Mouse (Mus musculus) right cerebral cortex, postnatal 14 days (tissue): ENCODE results near the gene Prkar2a.

Source experiments
- DNase-seq: peaks from one replicate; pipeline ENCODE4 v3.0.0; 2022

Gene Prkar2a

DNA sequence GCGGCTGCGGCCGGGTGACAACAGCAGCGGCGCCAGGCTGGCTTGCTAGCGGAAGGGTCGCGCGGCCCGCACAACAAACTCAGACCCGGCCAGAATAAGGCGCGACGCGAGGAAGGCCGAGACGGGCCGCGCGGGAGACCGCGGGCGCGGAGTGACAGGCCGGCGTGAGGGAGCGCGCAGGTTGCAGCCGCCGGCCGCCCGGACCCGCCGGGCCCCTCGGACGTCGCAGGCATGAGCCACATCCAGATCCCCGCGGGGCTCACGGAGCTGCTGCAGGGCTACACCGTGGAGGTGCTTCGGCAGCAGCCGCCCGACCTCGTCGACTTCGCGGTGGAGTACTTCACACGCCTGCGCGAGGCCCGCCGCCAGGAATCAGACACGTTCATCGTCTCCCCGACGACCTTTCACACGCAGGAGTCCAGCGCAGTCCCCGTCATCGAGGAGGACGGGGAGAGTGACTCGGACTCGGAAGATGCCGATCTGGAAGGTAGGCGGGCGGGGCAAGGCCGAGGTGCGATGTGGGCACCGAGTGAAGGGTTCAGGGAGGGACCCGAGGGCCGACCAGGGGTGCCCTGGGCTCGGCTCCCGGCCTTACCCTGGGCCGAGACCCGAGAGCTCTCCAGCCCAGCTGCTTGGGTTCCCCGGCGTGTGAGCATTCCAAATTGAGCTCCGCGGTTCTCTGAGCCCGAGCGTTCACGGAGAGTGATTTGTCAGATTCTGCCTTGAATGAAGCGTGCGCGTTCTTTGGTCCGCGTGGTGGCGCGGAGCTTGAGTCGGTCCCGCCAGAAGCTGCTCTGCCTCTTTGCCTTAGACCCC is 3.3 kb downstream of the Prkar2a start:
- peak; percentile 69 for DNase-seq

DNA sequence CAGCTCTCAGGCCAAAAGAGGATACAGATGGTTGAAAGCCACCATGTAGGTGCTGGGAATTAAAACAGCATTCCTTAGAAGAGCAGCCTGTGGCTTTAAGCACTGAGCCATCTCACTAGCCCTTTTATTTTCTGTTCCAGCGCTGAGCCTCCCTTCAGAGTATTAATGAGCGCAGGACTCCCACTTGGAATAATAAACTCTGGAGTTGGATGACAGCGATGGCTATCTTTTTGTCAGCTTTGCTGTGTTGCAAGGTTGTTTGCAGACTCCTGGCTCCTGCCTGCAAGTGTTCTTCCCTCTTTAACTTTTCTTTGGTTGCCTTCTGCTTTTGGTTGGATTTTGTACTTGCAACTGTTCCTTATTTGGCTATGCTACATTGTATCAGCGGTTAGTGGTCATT is 4.8 kb downstream of the Prkar2a start:
- DNase-seq, result no peak

DNA sequence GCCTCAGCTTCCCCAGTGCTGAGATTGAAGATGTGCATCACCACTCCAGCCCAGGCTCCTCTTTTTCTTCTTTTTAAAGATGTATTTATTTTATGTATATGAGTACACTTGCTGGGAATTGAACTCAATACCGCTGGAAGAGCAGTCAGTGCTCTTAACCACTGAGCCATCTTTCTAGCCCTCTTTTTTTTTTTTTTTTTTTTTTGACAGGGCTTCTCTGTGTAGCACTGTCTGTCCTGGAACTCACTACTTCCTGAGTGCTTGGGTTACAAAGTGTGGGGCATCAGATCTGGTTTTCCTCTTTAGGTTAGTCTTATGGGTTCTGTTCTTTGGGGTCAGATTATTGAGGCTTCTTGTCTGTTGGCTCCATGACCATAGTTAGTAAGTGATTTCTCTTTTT is 5.4 kb downstream of the Prkar2a start:
- no peak for DNase-seq

DNA sequence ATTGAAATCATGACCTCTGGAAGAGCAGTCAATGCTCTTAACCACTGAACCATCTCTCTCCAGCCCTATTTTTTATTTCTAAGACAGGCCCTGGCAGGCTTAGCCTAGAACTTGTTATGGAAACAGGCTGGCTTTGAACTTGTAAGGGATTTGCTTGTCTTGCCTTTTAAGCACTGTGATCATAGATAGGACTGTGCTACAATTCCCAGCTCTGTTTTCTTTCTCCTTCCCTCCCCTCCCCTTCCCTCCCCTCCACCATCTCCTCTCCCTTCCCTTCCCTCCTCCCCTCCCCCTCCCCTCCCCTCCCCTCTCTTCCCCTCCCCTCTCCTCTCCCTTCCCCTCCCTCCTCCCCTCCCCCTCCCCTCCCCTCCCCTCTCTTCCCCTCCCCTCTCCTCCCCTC is 13.4 kb downstream of the Prkar2a start:
- DNase-seq, result no peak

DNA sequence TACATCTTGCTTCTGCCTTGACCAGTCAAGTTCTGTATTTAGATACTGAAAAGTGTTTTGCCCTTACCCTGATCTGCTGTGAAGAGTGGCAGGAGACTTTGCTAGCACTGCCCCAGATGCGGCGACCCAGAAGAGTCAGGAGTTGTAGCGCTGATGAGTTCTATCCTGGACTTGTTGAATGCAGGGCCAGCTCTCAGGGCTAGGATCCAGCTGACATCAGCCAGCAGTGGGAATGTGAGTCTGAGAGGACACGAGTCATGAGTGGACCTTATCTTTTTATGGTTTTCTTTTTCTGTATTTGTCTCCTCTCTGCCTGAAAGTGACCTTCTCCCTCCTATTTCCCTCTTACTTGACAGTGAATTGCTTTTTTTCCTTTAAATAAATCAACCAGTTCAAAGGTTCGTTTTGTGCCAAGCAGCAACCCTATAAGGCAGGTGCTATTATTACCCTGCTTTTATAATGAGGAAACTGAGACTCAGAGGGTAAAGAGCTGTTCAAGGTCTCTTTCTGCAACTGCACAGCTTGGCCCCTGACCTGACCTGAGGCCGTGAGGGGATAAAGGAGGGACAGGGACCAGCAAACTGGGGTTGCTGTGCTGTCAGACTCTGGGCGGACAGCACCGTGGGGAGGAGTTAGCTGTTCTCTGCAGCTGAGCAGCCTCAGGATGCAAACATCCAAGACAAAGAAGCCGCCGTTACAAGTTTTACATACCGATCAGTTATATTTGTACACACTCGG is 14.4 kb downstream of the Prkar2a start:
- DNase-seq, result no peak

DNA sequence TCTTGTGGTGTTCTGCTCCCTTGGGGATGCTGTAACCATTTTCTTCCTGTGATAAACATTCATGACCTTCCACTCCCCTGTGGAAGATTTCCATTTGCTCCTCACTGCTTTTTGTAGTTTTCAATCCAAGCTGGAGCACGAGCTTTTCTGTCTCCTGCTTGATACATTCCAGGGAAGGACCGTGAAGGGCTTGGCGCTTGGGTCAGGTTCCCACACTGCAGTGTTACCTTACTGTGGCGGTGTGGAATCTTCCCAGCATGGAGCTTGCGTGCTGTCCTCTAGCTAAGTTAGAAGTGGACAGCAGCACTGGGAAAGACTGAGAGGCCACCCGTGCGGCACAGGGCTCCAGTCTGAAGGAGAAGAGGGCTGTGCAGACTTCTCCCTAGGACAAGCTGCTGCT is 15.5 kb downstream of the Prkar2a start:
- no peak for DNase-seq

DNA sequence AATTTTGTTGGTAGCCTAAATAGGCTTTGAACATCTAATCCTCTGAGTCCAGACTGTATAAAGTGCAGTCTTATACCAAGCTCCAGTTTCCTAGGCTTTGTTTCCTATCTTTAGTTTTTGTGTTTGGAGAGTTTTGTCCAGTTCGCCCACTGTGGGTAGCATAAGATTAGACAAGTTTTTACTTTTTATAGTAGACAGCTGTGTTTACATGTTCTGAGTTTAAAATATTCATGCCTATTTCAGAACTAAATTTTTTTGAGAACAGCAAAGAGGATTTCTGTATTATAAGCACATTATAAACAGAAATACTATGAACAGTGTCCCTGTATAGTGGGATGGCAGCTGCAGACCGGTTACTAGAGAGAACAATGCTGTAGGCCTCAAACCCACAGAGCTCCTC is 18.1 kb downstream of the Prkar2a start:
- DNase-seq, result no peak

DNA sequence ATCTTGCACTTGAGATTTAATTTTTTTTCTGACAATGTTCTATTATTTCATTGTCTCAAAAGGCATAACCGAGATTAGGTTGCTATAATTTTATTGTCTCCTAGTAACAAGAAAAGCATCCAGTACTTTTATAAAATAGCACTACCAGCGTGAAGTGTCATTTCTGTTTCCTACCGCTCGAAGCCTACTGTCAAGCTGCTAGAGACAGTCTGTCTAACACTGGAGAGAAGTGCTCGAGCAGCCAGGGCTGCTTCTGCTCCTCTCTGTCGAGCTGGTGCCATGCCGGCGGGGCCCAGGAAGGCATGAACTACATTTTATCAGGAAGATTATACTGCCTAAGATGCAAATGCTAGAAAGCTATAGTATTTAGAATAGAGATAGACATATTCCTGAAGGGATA is 19.7 kb downstream of the Prkar2a start:
- no peak for DNase-seq

DNA sequence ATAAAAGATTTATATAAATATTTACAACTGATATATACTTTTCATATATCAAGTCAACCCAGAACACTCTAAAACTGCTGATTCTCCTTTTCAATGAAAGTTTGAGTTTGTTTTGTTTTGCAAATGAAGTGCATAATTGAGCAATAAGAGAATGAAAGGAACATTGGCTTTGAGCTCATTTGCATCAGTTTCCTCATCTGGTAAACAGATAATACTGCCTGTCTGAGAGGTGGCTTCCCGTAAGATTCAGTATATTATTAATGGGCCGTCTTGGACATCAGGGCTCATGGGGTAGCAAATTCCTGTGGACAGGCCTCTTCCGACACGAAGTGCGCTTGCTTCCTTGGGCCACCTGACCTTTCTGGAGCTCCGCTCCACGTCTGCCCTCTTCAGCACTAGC is 21.7 kb downstream of the Prkar2a start:
- DNase-seq, result no peak

DNA sequence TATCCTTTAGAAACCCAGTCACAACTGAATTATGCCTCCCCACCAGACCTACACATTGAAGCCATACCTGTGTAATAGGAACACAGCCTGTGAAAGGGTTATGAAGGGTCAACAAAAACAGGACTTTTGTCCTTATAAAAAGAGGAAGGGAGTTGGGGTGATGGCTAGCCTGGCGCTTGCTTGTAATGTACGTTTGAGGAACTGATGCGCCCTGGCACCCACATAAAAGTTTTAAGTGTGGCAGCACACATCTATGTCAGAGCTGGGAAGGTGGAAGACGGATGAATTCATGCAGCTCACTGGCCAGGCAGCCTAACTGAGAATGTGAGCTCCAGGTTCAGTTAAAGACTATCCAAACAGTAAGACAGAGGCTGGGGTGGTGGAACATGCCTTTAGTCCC is 27.1 kb downstream of the Prkar2a start:
- no peak for DNase-seq

DNA sequence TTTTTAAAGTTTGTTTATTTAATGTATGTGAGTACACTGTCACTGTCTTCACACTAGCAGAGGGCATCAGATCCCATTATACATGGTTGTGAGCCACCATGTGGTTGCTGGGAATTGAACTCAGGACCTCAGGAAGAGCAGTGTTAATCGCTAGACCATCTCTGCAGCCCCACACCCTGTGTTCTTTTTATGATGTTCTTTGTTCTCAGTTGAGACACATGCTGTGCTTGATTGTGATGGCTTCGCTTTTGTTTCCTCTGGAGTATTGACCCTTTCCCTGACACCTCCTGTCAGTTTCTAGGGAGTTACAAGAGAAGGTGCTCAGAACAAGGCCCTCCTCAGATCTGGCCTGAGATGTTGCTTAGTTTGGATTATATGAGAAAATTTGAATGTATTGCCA is 34.6 kb downstream of the Prkar2a start:
- DNase-seq, result no peak

DNA sequence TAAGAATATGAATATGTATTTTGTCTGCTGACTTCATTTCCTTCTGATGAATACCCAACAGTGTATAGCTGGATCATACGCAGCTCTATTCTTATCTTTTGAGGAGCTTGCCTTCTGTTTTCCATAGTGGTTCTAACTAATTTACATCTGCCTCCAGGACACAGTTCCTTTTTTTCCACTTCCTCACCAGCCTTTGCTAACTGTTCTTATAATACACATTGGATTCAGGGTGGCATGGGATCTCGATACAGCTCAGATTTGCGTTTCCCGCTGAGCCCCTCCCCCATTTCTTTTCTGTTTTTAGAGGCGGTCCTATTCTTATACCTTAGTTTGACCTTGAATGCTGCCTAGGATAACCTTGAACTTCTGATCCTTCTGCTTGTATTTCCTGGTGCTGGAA is 37.0 kb downstream of the Prkar2a start:
- no peak for DNase-seq

DNA sequence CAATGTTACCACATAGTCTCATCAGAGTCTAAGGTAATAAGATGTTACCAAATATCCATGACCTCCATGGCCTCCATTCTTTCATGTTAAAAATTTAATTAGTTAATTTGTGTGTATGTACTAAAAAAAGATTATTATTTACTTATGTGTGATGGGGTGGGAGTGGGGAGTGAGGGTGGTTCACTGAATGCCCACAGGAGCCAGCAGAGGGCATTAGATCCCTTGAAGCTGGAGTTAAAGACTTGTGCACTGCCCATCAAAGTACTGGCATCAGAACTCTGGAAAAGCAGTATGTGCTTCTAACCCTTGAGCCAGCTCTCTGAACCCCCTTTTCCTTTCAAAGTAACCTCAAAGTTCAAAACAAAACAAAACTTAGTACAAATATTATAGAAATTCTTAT is 39.9 kb downstream of the Prkar2a start:
- no peak for DNase-seq

DNA sequence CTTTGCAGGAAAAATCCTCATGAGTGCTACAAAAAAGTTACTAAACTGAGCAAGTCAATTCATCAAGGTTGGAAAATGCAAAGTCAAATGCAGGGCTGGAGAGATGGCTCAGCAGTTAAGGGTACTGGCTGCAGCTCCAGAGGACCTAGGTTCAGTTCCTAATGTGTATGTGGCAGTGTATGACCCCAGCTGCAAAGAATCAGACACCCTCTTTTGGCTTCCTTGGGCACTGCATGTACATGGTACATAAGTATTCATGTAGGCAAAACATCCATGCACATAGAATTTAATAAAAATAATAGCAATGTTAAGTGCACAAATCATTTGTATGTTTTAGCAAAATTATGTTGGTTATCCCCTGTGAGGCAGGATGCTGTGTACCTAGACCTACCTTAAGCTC is 43.3 kb downstream of the Prkar2a start:
- no peak for DNase-seq

DNA sequence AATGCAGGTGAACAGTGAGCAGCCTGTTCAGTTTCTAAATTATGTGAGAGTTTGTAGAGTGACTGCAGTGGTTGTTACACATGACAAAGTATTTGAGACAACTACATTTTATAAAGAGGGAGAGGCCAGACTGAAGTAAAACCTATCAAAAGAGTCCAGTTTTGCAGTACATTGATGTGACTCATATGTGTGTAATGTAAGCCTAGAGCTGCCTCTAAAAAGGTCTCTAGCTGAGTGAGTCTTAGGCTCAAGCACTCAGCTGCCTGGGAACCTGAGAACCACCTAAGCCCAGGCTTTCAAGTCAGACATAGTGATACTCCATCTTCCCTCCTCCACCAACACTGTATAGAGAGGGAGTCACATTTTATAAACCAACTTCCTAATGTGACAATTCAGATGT is 45.5 kb downstream of the Prkar2a start:
- no peak for DNase-seq

DNA sequence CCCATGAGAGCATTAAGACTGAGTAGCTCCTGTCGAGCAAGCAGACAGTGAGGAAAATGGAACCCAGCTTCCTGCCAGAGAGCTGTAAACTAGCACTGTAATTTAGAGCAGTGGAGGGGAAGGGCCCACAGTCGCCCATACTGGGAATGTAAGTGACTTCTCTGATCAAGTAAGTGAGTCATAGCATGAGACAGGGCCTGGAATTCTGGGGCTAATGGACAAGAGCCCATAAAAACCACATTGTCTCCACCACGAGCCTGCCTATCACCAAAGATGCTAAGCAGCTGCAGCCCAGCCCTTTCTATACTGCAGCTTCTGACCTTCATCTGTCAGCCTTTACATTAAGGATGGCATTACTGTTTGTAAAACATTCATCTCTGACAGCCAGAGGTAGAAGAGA is 50.1 kb downstream of the Prkar2a start:
- no peak for DNase-seq

DNA sequence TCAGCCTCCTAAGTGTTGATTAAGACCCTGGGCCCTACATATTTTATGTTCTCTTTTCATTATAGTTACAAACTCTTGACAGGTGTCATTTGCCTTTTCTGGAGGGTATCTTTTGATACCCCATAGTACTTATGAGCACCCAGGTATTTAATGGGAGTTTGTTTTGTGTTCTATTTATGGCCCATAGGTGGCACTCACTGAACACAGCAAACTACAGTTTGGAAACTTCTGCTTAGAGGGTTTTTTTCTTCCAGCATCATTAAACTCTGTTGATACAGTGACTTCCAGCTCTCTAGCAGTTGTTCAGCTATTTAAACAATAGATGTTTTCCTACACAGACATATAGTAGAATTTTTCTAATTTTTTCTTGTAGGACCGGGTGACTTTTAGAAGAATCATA is 50.9 kb downstream of the Prkar2a start:
- DNase-seq, result no peak

DNA sequence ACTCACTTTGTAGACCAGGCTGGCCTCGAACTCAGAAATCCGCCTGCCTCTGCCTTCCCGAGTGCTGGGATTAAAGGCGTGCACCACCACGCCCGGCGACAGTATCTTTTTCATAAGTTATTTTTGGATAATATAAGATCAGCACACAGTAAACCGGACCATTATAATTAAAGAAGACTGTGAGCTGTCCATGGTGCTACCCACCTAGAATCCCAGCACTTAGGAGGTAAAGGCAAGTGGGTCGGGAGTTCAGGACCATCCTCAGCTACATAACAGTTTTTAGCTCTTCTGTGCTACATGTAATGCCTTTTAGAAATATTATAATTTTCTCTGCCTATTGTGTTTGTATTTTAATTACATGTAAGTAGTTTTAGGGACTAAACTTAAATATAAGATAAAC is 52.9 kb downstream of the Prkar2a start:
- DNase-seq, result no peak

DNA sequence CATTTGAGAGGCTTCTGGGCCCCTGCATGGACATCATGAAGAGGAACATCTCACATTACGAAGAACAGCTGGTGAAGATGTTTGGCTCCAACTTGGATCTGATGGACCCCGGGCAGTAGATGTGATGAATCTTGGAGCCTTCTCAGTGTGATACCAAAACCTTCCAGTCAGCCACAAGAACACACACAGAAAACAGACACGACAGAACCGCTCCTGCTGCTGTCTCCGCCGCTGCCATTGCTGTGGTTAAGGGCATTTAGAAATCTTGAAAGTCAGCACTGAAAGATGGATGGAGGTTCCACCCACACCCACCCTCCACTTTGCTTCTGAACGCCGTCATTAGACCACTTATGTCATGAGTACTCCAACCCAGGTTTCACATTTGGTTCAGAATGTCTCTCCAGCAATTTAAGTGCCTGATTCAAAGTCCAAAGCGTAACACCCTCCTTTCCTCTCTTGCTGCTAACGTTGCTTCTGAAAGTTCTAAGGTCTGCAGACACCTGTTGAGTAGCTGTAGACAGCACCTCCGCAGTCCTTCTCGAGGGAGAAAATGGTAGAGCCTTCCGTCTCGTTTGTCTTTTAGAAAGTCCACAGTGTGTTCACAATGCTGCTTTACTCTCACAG is 57.9 kb downstream of the Prkar2a start:
- DNase-seq, result no peak

DNA sequence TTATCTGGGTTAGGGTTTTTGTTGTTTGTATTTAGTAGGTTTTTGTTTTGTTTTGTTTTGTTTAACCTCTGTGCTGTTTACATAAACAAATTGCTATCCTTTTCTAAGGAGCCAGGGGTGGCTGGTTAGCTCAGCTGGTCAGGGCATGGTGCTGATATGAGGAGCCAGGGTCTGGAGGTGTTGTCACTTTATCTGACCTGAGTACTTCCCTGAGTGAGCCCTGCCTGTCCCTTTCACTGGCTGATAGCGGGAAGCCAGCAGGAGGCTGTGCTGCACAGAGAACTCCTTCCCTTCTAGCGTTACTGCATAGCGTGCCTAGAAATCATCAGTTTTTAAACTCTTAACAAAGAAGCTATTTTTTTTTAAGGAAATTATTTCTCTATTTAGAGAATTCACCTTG is 58.6 kb downstream of the Prkar2a start:
- DNase-seq, result no peak

DNA sequence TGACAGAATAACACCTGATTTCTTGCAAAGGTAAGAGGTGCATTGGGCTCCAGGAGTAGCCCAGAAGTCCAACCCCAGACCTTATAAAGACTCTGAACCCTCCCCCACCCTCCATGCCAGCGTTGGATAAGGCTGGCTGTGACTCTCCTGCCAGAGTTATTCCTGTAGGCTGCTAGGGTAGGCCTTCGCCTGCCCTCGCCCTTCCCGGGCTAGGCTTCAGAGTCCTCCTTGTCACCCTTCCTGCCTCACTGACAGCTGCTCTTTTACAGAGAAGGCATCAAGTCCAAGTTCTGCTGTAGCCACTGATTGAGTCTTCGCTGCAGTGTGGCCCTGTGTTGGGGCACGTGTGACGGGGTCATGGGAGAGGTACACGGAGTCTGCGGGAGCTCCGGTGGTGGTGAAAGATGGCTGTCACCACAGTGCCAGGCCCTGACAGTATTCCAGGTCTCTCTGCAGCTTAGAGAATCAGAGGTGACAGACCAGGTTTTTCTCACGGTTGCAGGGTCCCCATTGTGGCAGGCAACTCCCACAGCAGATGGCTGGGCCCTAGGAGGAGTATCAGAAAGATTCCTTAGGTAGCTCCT is 59.6 kb downstream of the Prkar2a start:
- DNase-seq, result no peak

DNA sequence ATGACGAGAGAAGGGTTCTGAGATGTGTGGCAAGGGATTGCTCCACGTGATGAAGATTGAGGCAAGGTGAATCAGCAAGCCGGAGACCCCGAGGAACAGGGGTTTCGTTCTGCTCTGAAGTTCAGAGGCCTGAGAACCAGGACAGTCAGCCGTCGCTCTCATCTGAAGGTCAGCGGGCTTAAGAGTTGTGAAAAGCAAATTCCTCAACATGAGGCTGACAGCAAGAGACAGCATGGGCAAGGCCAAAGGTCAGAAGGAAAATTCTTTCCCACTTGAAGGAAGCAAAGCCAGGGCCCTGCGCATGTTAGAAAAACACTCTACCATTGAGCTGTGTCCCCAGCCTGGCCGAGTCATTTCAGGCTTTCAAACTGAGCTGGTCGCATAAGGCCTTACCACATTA is 61.5 kb downstream of the Prkar2a start:
- no peak for DNase-seq

DNA sequence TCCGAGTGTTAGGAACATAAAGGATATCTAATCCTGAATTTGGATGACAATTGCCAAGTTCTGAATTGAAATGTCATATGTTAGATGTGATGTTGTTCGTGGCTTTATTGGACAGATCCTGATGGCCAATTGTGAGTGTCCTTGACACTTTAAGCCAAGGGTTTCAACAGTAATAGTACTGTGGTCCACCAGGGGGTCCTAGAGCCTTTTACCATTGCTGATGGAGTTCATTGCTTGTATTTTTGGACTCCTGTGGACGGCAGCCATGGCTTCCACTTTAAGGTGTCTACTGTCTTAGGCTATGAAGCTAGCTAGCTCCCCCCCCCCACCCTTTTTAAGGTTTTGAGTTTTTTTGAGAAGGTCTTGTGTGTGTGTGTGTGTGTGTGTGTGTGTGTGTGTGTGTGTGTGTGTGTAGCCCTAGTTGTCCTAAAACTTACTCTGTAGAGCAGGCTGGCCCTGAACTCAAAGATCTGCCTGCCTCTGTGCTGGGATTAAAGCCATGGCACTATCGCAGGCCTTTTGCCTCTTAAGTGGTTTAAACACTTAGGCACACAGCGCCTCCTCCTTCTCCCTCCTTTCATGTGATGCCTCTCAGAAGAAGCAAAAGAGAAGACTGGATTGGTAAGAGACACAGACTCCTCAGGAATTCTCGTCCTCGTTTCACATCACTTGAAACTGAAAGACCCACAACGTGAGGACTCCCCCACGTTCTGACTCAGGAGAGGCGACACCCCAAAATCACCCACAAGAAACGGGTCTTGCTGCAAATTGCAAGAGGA is 63.2 kb downstream of the Prkar2a start:
- no peak for DNase-seq
